Mouse (Mus musculus): ENCODE measurements at regions not wholly inside any gene's neighbourhood (a gene's known extent, or its start where the extent isn't known, plus 50 kb on each side); places are given as distances from the start of the nearest gene placed in this dataset.

GRCm38 (mm10) chr11:8377301-8377700 lies 287.0 kb downstream of the Tns3 start:
- H3K4me2 ChIP-seq (ENCODE audit: low read depth) = no peak overlapping the region
- no peaks in the 10 kb centered on the region for H3K36me3 ChIP-seq (ENCODE audit: insufficient read depth)
- ATAC-seq (no peak), DNase-seq (no peak)
- TF ChIP-seq CTCF (IDR thresholded peaks at IDR 0.05; ENCODE audit: low read depth) = no peak
- H3K27ac ChIP-seq (ENCODE audit: low read depth, low read length) = no peak overlapping the region
- H3K9me3 ChIP-seq (ENCODE audit: low read length) = no peaks in the 10 kb centered on the region
- H3K4me3 ChIP-seq (ENCODE audit: low read depth, low read length) = no peak overlapping the region
- no peak overlapping the region for H3K9ac ChIP-seq
- no peaks in the 10 kb centered on the region for H3K27me3 ChIP-seq (ENCODE audit: insufficient read depth, low read length)
- no peaks in the 10 kb centered on the region for H3K4me1 ChIP-seq (ENCODE audit: insufficient read depth)
- 93% methylated on average over 4 of the region's 4 CpGs for WGBS

GRCm38 (mm10) chr11:8365545-8365944 lies 298.8 kb downstream of the Tns3 start:
- WGBS = 94% methylated on average over 1 of the region's 1 CpGs
- no peak for TF ChIP-seq CTCF (IDR thresholded peaks at IDR 0.05; ENCODE audit: low read depth)
- DNase-seq = no peak

DNA sequence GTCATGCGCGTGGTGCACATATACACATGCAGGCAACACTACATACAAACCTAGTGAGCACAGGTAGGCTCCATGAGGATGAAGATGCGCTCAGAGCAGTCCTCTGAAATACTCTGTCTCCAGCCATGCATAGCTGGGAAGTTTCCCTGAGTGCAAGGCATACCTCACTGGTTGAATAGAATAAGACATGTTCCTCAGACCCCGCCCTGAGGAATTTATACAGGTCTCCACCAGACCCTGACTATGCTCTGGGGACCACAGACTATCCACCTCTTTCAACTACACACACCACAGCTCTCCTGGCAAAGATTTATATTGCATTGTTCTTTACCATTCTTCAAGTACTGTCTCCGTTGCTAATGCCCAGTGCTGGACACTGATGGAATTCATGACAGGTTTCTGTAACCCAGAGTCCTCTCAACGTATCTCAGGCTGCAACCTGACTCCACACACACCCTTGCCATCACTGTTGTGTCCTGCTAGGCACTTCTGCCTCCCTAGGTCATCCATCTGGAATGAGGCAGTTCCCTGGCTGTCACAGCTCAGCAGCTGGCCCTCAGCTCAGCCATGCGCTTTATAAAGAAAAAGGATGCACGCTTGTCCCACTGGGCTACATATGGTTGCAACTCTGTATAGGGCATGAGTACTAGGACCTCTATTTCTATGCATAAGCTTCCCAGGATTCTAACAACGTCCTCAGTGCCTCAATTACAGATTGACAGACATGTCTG lies 299.5 kb downstream of the Tns3 start:
- Histone ChIP-seq H3K4me2 (ENCODE audit: low read depth) (no peak overlapping the region), H3K27me3 (ENCODE audit: insufficient read depth, low read length) (no peaks in the 10 kb centered on the region), H3K27ac (ENCODE audit: low read depth, low read length) (no peak overlapping the region), H3K4me1 (ENCODE audit: insufficient read depth) (no peaks in the 10 kb centered on the region), H3K9me3 (ENCODE audit: low read length) (no peaks in the 10 kb centered on the region), H3K36me3 (ENCODE audit: insufficient read depth) (no peaks in the 10 kb centered on the region), H3K4me3 (ENCODE audit: low read depth, low read length) (no peak overlapping the region), H3K9ac (no peak overlapping the region)
- WGBS = 73% methylated on average over 9 of the region's 9 CpGs
- no peak for TF ChIP-seq CTCF (IDR thresholded peaks at IDR 0.05; ENCODE audit: low read depth)
- no peak for ATAC-seq
- no peak for DNase-seq

More at GRCm38 (mm10) chr11:8365545-8365944, 298.8 kb downstream of the Tns3 start:
- Histone ChIP-seq H3K4me2 (ENCODE audit: low read depth) (no peak overlapping the region), H3K4me3 (ENCODE audit: low read depth, low read length) (no peak overlapping the region), H3K27me3 (ENCODE audit: insufficient read depth, low read length) (no peaks in the 10 kb centered on the region), H3K9ac (no peak overlapping the region), H3K36me3 (ENCODE audit: insufficient read depth) (no peaks in the 10 kb centered on the region), H3K27ac (ENCODE audit: low read depth, low read length) (no peak overlapping the region), H3K9me3 (ENCODE audit: low read length) (no peaks in the 10 kb centered on the region), H3K4me1 (ENCODE audit: insufficient read depth) (no peaks in the 10 kb centered on the region)
- no peak for ATAC-seq

GRCm38 (mm10) chr11:8344938-8345337 lies 319.4 kb downstream of the Tns3 start:
- 79% methylated on average over 14 of the region's 14 CpGs for WGBS
- no peaks in the 10 kb centered on the region for H3K4me1 ChIP-seq (ENCODE audit: insufficient read depth)
- no peaks in the 10 kb centered on the region for H3K36me3 ChIP-seq (ENCODE audit: insufficient read depth)
- no peaks in the 10 kb centered on the region for H3K27me3 ChIP-seq (ENCODE audit: insufficient read depth, low read length)
- no peak for DNase-seq
- H3K27ac ChIP-seq (ENCODE audit: low read depth, low read length) = no peak overlapping the region
- H3K4me3 ChIP-seq (ENCODE audit: low read depth, low read length) = no peak overlapping the region
- no peak for ATAC-seq
- H3K9ac ChIP-seq = no peak overlapping the region
- H3K9me3 ChIP-seq (ENCODE audit: low read length) = no peaks in the 10 kb centered on the region
- H3K4me2 ChIP-seq (ENCODE audit: low read depth) = no peak overlapping the region
- no peak for TF ChIP-seq CTCF (IDR thresholded peaks at IDR 0.05; ENCODE audit: low read depth)

DNA sequence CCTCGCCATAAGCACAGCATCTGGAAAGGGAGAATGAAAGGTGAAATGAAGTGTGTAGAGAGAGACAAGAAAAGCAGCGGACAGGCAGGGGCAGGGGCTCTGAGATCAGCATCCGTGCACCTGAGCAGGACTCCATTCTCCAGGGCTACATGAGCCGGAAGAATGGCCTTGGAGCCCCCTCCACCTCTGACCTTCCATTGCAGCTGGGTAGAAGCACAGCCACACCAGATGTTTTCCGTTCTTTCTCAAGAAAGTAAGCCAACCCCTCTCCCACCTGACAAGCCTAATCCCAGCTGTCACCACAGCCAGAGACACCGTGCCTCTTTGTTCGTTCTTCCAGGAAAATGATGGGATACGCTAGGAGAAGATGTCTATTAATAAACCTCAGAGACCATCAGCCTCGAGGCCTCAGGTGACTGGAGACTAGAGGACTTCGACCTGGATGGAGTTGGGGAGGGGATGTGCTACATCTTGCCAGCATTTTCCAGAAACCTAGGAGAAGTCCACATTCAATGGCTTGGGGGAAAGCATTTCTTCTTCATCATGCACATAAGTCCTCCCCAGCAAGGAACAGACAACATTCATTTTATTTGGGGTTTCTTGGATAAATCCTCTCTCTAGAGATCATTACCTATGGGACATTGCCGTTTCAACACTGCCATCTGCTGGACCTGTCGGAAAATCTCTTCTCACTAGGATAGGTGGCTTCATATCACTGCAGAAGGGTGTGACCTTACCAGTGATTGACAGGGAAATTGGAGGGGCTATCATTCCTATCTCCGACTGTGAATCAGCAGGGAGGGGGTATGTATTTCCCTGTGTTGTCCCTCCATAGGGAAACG lies 361.8 kb downstream of the Tns3 start:
- peak; percentile 92 for ATAC-seq
- peak; percentile 79 for TF ChIP-seq CTCF (IDR thresholded peaks at IDR 0.05; ENCODE audit: low read depth)
- 54% methylated on average over 14 of the region's 14 CpGs for WGBS

GRCm38 (mm10) chr11:8297462-8297861 lies 366.9 kb downstream of the Tns3 start:
- no peaks in the 10 kb centered on the region for H3K27me3 ChIP-seq (ENCODE audit: insufficient read depth, low read length)
- no peak overlapping the region for H3K27ac ChIP-seq (ENCODE audit: low read depth, low read length)
- TF ChIP-seq CTCF (IDR thresholded peaks at IDR 0.05; ENCODE audit: low read depth) = no peak
- H3K9me3 ChIP-seq (ENCODE audit: low read length) = no peaks in the 10 kb centered on the region
- H3K36me3 ChIP-seq (ENCODE audit: insufficient read depth) = no peaks in the 10 kb centered on the region
- ATAC-seq (peak; percentile 69), DNase-seq (peak; percentile 11)
- no peak overlapping the region for H3K4me2 ChIP-seq (ENCODE audit: low read depth)
- no peaks in the 10 kb centered on the region for H3K4me1 ChIP-seq (ENCODE audit: insufficient read depth)
- 42% methylated on average over 5 of the region's 5 CpGs for WGBS
- no peak overlapping the region for H3K9ac ChIP-seq
- H3K4me3 ChIP-seq (ENCODE audit: low read depth, low read length) = no peak overlapping the region

More for the DNA sequence above, 361.8 kb downstream of the Tns3 start:
- Histone ChIP-seq H3K9ac (no peak overlapping the region), H3K36me3 (ENCODE audit: insufficient read depth) (no peaks in the 10 kb centered on the region), H3K4me1 (ENCODE audit: insufficient read depth) (no peaks in the 10 kb centered on the region), H3K27me3 (ENCODE audit: insufficient read depth, low read length) (no peaks in the 10 kb centered on the region), H3K4me2 (ENCODE audit: low read depth) (no peak overlapping the region), H3K4me3 (ENCODE audit: low read depth, low read length) (no peak overlapping the region), H3K27ac (ENCODE audit: low read depth, low read length) (no peak overlapping the region), H3K9me3 (ENCODE audit: low read length) (no peaks in the 10 kb centered on the region)
- peak; percentile 84 for DNase-seq

Data from forebrain, postnatal 0 days (tissue).